Mouse (Mus musculus): ENCODE results near the gene Shc2.
A peak's percentile ranks its signal among the peaks of the same experiment; 100 is the strongest.

Gene Shc2

DNA sequence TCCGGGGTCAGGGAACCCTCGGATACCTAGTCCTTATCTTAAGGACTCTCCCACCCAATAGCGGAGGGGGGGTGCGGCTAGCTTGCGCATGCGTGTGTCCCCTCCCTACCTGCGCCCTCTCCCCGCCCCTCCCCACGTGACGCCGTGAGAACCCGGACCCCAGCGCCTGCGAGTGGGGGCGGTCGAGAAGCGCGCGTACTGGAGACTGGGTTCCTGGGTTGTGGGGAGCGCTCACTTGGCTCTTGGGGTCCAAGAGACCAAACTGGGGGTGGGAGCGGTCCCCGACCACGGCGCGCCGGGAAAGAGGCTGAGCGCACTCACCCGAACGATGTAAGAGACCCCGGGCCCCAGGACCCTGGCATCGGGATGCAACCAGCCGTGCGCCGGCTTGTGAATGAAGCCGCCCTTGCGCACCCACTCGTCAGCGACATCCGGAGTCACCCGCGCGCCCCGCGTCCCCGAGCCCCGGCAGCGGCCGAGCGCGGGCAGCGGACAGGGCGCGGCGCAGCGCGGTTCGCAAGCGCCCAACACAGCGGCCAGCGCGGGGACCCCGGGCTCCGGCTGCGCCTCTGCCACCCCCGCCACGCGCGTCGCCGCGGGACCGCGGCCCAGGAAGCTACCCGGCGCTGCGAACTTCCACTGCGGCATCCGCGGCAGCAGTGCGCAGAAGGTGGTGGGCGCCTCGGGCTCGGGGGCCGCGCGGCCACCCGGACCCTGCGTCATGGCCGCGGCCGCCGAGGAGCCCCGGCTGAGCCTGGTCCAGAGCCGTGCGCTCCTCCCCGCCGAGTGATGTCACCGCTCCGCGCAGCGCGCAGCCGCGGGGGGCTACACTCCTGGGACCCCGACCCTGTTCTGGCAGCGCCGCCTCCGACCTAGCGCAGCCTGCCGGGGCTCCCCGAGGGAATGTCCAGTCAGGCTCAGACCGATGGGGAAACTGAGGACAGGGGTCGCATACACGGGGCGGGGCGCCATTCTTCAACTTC is at the start of gene Shc2:
Shc2 (minus strand) TSS at position 791 of the 983 bp plus-strand sequence.
- peak; percentile 87 for DNase-seq

DNA sequence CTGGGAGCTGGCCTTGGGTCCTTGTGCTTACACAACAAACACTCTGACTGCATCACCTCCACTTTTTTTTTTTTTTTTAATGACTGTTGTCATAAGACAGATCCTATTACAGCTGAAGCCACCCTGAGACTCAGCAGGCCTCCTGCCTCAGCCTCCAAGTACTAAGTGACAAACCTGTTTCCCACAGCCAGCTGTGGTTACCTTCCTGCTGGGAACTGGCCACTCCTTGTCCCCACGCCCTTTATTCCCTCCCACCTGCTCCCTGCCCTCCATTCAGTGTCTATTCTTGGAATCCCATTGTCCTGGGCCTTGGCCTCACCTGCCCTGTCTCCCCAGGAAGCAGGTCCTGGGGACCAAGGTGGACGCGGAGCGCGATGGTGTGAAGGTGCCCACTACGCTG is 49.8 kb upstream of the Shc2 start:
- no peak for DNase-seq

DNA sequence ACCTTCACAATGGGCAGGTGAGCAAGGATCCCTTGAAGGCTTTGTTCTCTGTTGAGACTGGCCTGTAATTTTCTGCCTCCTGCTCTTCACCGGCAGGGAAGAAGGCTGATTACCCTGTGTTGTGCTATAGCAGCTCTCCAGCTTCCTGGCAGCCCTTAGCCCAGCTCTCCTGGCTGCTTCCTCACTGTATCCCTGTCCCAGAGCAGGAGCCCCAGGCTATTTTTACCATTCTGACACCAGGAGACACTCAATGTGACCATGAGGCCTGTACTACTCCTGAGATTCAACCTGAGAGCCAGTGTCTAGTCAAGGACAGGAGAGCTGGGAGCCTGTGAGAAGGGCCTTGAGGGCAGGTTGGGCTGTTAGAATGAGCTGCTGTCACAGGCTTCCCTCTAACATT is 49.0 kb upstream of the Shc2 start:
- no peak for DNase-seq

DNA sequence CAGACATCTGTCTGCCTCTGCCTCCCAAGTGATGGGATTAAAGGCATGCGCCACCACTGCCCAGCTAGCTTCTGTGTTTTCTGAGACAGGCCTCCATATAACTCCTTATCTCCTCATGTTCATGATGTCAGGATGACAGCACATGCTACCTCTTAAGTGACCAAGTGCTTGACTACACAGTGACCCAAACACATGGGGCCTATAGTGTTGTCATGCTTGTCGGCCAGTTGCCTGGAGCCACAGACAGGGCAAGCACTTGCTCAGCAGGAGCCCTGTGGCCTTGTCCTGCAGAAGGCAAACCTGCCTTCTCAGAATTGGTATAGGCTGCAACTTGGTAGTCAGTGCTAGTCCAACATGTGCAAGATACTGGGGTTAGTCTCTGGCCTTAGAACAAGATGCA is 48.5 kb upstream of the Shc2 start:
- DNase-seq = no peak

DNA sequence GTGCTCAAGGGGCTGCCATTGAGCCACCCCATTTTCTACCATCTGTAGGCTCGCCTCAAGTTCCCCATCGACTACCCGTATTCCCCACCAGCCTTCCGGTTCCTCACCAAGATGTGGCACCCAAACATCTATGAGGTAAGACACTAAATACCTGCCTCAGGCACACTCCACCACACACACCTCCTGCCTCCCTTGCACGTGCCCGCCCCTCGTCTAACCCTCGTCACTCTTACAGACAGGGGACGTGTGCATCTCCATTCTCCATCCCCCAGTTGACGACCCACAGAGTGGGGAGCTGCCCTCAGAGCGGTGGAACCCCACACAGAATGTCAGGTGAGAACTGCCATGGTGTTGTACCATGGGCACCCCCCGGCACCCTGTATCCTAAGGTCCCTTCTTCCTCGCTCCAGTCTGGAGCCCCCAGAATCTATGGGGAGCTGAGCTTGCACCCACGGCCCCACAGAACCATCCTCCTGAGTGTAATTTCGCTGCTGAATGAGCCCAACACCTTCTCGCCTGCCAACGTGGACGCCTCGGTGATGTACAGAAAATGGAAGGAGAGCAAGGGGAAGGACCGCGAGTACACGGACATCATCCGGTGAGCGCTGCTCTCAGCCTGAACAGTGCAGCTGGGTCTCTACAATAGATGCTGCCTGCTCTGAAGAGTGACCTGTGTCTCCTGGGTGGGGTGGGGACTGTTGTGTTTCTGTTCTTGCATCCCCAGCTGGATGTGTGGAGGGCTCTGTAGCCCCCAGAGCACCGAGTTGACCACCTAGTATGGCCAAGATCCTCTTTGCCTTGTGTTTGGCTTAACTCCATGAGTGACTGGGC is 47.3 kb upstream of the Shc2 start:
- no peak for DNase-seq

DNA sequence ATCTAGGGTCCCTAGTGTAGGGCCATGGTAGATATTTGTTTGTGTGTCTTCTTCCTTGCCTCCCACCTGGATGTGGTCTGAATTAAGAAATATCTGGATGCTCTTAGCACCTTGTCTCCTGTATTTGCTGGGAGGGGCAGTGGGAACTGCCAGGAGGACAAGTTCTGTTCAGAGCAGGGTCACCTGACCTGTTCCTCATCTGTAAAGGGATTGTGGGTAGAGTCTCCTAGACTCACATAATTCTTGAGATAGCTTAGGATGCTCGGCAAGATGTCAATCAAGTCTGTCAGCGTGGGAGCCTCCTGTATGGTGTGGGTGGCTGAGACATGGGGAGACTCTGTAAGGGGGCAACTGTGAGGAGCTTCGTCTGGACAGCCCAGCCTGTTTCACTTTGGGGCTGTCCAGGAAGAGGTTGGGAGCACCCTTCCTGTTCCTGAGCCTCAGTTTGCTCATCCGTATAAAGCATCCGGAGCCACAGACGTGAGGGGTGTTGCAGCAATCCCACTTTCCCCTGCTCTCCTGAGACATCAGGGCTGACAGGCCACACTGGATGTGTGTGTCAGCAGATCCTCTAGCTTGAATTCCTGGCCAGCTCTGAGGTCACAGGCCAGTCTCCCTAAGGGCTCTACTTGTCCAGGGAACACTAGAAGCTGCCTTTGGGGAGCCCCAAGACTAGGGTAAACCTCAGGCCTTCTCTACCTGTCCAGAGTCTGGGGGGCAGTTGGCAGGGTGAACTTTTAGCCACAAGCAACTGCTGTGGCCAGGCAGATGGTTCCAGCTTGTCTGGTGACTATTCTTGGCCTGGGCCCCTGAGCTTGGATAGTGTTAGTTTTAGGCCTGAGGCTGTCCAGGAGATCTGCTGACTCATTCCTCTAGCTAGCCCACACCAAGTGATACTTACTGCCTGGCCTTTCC is 46.3 kb upstream of the Shc2 start:
- no peak for DNase-seq

DNA sequence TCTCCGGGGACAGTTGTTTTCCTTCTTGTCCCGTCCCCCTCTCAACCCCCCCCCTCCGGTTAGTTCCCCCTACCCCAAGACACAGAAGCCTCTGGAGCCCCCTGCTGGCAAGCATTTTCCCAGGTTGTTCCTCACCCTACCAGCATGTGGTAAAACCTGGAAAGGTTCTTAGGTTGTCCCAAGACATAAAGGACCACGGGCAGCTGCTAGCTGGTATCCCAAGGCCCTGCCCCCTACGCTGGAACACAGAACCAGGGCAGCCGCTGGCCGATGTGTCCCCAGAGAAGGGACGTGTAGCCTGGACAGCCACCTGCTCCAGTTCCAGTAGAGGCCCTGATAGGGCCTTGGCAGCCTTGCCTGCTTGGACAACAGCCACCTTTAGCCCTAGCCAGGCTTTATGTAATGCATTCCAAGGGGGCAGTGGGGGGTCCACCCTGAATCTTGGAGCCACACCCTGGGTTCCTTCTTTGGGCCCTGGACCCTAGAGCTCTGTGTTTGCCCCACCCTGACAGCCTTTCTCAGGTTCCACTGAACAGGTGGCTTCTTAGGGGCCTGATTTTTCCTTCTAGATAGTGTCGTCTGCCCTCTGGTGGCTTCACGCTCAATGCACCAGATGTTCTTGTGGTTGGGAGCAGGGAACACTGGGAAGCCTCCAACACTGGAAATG is 45.3 kb upstream of the Shc2 start:
- peak; percentile 82 for DNase-seq

DNA sequence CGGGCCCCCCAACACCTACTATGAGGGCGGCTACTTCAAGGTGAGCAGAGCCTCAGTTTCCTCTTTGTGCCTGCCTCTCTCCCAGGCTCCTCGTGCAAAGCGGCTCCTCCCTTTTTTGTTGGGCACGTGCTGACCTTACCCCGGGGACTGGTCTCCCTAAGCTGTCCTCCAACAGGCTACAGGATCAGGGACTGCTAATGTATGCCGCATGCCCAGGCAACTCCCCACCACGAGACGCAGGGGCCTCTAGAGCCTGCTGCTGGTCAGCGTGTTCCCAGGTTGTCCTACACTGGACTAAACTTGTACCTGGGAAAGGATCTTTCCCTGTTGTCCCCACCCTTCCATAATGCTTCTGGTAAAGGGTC is 44.8 kb upstream of the Shc2 start:
- DNase-seq = peak; percentile 81

DNA sequence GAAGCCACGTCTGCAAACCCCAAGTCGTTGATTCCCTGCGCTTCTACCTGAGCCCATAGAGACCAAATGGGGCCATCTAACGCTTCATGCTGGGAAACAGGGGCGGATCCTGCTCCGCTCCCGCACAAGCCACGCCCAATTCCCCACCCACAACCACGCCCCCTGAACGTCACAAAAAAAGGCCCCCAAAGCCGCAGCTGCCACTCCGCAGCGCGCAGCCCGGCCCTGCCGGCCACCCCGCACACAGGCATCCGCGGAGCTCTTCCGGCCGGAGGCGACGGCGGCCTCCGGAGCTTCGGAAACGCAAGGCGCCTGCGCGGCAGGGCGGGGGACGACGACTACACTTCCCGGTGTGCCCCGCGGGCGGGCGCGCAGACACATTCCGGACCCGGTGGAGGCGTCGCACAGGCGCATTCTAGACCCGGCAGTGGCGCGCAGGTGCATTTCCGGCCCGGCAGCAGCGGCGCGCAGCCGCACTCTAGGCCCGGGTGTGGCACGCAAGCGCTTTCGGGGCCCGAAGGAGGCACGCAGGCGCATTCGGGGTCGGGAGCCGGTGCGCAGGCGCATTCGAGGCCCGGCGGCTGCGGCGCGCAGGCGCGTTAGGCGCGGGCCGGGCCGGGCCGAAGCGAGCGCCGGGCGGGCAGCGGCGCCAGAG is 44.0 kb upstream of the Shc2 start, which contains the start of gene Cdc34:
Cdc34 (plus strand) TSS at position 605 of the 655 bp plus-strand sequence.
- peak; percentile 100 for DNase-seq

DNA sequence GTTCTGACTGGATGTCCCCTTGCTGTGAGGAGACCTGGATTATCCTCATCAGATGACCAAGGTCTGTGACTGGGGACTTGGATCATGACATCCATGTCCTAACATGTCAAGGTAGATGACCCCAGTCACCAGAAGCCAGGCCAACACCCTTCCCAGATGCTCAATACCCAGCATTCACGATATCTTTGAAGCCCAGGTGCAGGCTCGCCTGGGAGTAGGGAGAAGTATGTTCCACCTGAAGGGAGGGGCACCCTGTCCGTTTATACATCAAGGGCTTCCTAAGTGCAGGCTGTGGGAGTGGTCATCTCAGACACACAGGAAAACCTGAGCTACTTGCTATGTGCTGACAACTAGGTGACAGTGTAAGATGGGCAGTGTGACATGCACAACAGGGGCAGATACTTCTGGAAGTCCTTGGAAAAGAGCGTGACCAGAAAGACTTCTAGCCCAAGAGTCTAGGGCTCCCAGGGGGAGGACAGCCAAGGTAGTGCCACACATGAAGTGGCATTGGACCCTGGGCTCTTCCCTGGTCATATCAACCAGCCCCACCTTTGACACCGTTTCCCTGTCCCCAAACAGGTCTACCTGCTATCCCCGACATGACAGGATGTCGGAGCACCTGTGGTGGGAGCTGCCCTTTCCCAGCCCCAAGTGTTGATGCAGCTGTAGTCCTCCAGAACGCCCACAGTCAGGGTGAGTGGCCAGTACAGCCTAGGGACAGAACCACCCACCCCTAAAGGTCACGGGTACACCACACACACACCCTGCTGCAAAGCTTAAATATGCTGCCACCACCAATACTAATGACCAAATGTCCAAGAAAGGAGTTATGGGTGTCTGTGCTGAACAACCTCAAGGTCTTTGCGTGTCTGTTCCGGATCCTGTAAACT is 43.1 kb upstream of the Shc2 start:
- DNase-seq = peak; percentile 79

DNA sequence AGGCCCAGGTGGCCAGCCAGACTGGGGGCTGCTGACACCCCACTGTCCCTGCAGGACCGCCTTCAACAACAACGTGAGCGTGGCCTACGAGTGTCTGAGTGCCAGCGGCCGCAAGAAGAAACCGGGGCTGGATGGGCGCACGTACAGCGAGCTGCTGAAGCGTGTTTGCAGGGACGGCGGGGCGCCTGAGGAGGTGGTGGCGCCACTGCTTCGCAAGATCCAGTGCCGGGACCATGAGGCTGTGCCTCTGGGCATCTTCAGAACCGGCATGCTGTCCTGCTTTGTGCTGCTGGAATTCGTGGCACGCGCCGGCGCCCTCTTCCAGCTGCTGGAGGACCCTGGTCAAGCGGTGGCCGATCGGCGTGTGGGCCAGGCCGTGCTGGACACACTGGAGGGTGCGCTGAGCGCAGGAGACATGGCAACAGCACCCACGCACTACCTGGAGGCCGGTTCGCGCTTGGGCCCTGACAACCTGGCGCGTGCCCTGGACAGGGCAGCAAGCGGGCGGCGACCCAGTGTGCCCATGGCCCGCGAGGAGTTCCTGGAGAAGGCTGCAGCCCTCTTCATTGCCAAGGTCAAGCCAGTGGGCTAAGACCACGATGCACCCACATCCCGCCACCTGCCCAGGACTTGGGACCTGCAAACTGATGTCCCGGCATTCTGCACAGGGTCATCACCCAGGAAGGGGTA is 37.8 kb upstream of the Shc2 start:
- DNase-seq = peak; percentile 49

DNA sequence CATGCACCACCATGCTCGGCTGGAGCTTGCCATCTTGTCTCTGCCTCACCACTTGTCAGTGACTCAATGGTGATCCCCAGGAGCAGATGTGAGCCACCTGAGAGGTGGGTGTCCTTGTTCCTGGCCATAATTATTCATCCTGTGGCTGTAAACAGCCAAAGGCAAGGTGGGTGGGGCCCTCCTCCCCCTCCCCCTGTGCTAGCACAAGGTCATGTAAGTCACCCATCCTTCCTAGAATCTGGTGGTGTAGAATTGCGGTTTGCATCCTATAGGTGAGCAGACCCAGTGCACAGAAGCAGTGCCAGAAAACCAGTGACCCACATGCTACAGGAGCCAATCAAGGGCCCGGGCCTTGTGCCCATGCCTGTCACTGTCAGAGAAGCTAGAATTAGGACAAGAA is 35.3 kb upstream of the Shc2 start:
- peak; percentile 44 for DNase-seq

DNA sequence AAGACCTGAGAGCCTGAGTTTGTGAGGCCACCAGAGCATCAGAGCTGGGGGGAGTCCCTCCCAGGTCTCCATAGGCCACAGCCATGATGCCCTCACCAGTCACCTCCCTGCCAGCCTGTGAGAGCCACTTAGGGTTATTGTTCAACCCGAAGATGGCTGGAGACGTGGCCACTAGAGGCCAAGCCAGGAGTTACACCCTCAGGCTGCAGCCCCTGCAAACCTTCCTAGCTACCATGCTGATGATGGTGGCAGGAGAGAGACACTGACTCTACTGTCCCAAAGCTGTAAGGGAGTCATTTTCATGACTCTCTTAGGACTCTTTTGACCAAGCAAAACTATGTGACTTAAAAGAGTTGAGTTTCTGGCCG is 34.4 kb upstream of the Shc2 start:
- DNase-seq = peak; percentile 44

DNA sequence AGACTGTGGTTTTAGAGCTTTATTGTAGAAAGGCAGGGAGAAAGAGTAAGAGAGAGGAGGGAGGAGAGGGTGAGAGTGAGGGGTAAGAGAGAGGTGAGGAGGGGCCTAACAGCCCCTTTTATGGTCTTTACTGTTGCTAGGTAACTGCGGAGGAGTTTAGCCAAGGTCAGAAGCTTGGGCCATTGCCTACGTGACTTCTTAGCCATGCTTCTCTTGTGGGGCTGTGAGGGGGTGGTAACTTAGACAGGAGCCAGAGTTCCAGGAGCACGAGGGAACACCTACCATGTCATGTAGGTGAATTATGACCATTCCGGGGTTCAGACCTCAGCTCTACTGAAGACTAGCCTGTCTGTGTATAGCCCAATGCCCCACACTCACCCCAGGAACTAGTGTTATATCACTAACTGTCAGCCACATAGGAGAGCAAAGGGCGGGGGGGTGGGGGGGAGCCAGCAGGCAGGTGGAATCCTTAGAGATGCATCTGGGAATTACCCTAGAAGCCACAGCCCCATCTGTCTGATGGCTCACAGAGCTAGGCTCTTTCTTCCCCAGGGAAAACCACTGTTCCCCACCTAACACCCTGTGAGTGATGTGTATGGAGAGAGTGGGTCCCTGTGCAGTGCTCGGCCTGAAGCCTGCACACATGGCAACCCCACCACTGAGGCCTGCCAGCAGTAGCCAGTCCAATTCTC is 33.8 kb upstream of the Shc2 start:
- peak; percentile 45 for DNase-seq

DNA sequence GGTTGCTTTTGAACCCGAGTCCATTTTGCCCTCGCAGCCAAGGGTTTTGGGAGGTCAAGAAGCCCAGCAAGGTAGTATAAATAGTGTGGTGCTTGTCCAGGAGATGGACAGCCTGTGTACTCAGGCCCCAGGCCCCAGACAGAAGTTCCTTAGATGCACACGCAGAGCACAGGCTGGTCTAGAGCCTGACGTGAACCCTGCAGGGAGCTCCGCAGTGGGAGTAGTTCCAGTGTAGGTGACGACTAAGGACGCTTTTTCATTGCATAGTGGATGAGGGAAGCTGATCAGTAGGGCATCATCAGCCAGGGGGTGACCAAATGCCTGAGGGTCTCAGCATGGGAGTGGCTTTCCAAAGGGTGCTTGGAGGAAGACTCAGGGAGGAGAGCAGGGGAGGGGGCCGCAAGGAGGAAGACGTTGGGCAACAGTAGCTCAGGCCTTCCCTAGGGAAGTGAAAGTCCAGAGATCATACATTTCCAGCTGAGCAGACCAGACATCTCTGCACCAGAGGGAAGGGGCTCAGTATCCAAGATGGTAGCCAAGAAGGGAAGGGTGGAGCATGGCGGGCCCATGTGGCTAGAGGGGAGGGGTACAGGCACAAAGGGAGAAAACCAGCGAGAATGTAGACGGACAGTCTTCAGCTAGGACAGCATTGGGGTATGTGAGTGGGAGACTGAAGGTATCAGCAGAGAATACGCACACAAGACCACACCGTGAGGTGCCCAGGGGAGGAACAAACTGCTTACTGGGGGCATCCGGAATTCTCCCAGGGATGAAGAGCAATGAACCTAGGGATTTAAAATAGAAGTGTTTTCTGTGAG is 32.6 kb upstream of the Shc2 start:
- peak; percentile 78 for DNase-seq

DNA sequence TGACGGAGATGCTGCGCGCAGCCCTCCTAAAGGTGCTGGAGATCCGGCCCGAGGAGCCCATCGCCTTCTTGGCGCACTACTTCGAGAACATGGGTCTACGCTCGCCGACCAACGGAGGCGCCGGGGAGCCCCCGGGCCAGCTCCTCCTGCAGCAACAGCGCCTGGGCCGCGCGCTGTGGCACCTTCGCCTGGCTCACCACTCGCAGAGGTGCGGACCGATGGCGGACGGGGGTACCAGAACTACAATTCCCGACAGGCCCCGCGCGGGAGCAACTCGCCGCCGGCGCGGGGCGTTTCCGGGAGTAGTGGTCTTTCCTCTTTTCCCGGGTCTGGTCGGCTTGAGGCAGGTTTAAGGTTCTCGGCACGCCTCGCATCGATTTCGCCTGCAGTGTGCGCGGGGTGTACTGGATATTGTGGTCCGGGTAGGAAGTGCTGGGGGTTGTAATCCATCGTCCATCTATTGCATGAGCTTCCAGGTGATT is 31.9 kb upstream of the Shc2 start:
- DNase-seq = peak; percentile 82

DNA sequence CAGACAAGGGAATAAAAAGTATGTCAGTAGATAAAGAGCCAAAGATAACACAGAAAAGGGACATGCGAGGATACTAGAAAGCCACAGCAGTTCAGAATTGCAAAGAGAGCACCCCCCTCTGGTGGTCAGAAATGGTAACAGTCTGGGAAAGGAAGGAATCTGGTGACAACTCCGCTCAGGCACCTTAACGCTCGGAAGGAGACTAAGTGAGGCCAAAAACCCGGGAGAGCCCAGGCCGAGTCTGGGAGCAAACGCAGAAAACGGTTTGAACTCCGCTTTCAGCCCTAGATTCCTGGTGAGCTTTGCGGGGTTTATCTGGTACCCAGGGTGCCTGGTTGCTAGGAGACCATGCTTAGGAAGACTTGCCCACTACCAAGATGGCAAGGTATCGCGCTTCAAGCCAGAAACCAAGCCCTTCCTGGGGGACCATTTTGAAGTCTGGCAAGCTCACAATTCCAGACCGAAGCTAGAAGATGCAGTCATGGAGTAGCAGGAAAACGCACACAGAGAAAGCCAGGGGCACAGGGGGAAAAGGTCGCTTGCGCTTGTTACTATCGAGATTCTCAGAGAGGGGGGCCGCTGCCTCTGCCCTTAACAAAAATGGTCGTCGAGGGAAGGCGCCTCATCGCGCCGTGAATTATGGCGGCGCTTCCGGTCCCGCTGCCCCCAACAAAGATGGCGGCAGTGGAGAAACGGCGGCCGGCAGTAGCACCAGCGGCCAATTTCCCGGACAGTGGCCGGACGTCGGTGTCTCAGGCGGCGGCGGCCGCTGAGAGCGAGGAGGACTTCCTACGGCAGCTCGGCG is 31.3 kb upstream of the Shc2 start, which contains the start of gene Tpgs1:
Tpgs1 (plus strand) TSS at position 599 of the 805 bp plus-strand sequence.
- peak; percentile 93 for DNase-seq
